Mouse (Mus musculus) G1E (cell line): Measurements from ENCODE around the gene Rab3il1.

ENCODE experiments used
- CTCF ChIP-seq: IDR thresholded peaks from 2 replicates; pipeline ENCODE4 v1.5.1; 2012; ENCODE audit warnings: low read depth, low read length, inconsistent platforms, mixed read lengths
- GATA1 ChIP-seq: IDR thresholded peaks from 2 replicates; pipeline ENCODE4 v1.6.1; 2012; ENCODE audit warnings: borderline replicate concordance, low read length, inconsistent platforms, mixed read lengths

- TF ChIP-seq CTCF, result no peak
- TF ChIP-seq GATA1, result no peak
Measured at GRCm38 (mm10) chr19:10012827-10013278, 11.4 kb downstream of the Rab3il1 start.
